Mouse (Mus musculus) MEL (cell line): ENCODE results near the gene Nptxr. TPM values are rescaled to one million over a fixed set of nuclear protein-coding genes. Genes with fewer than 3 reads are reported as not detected.

Experiments
- DNase-seq: peaks from one replicate; pipeline ENCODE4 v3.0.0; 2011; ENCODE audit warnings: low read depth, low spot score
- H3K27ac ChIP-seq: 2 replicates; pipeline ENCODE4 v1.5.1; 2012; ENCODE audit warnings: low read depth, mild to moderate bottlenecking, control low read depth, low read length, moderate library complexity; ENCODE audit not compliant: control insufficient read depth
- H3K27me3 ChIP-seq, 2 experiments: fragments of 150-350 bp in 1 of 2; sonication (generic) in 1 of 2; 2 replicates each; pipeline ENCODE4 v1.6.1; 2012; ENCODE audit warnings: low read length in 2 of 2, mild to moderate bottlenecking in 2 of 2, improper control_type of control experiment in 1 of 2, moderate library complexity in 1 of 2; ENCODE audit not compliant: insufficient read depth in 2 of 2, control insufficient read depth in 1 of 2
- H3K36me3 ChIP-seq, 2 experiments: 2 replicates each; pipeline ENCODE4 v1.6.1; 2012 to 2014; ENCODE audit warnings: low read length in 2 of 2, improper control_type of control experiment in 1 of 2, inconsistent platforms in 1 of 2, mild to moderate bottlenecking in 1 of 2; ENCODE audit not compliant: insufficient read depth in 2 of 2, control insufficient read depth in 1 of 2
- H3K4me1 ChIP-seq, 2 experiments: fragments of 150-350 bp in 1 of 2; sonication (generic) in 1 of 2; 2 replicates each; pipeline ENCODE4 v1.6.1; 2012; ENCODE audit warnings: low read length in 2 of 2, improper control_type of control experiment in 1 of 2, mild to moderate bottlenecking in 1 of 2; ENCODE audit not compliant: insufficient read depth in 2 of 2, control insufficient read depth in 1 of 2
- H3K4me3 ChIP-seq, 2 experiments: fragments of 150-350 bp in 1 of 2; sonication (generic) in 1 of 2; 2 replicates each; pipeline ENCODE4 v1.5.1; 2012; ENCODE audit warnings: low read depth in 2 of 2, low read length in 2 of 2, mild to moderate bottlenecking in 2 of 2, moderate library complexity in 2 of 2, control low read depth in 1 of 2, improper control_type of control experiment in 1 of 2; ENCODE audit not compliant: control insufficient read depth in 1 of 2, insufficient read depth in 1 of 2
- H3K79me2 ChIP-seq: 2 replicates; pipeline ENCODE4 v1.6.1; 2012; ENCODE audit warnings: mild to moderate bottlenecking, low read length, moderate library complexity; ENCODE audit not compliant: control insufficient read depth, poor library complexity, insufficient read depth
- H3K9ac ChIP-seq: 2 replicates; pipeline ENCODE4 v1.6.1; 2012; ENCODE audit warnings: low read depth, mild to moderate bottlenecking, control low read depth, low read length, moderate library complexity; ENCODE audit not compliant: control insufficient read depth, poor library complexity, severe bottlenecking
- H3K9me3 ChIP-seq: fragments of 150-350 bp; sonication (generic); replicated peaks from 2 replicates; pipeline ENCODE4 v1.6.1; 2012; ENCODE audit warnings: mild to moderate bottlenecking, low read length, improper control_type of control experiment, moderate library complexity; ENCODE audit not compliant: insufficient read depth
- CTCF ChIP-seq, 3 experiments: IDR thresholded peaks in 2 of 3; conservative IDR thresholded peaks in 1 of 3; 2 replicates each; pipeline ENCODE4 v1.5.1; 2011 to 2012; ENCODE audit warnings: low read length in 3 of 3, low read depth in 2 of 3, mild to moderate bottlenecking in 2 of 3, improper control_type of control experiment in 1 of 3, inconsistent platforms in 1 of 3, mixed read lengths in 1 of 3, moderate library complexity in 1 of 3; ENCODE audit not compliant: control insufficient read depth in 1 of 3, insufficient read depth in 1 of 3, poor library complexity in 1 of 3, severe bottlenecking in 1 of 3
- E2F4 ChIP-seq: IDR thresholded peaks from 2 replicates; pipeline ENCODE4 v1.6.1; 2011; ENCODE audit warnings: low read depth, low read length, improper control_type of control experiment, borderline replicate concordance
- ELF1 ChIP-seq: IDR thresholded peaks from 2 replicates; pipeline ENCODE4 v1.6.1; 2014; ENCODE audit warnings: low read depth, mild to moderate bottlenecking, inconsistent platforms, low read length, improper control_type of control experiment, moderate library complexity
- ETS1 ChIP-seq: IDR thresholded peaks from 2 replicates; pipeline ENCODE4 v1.6.1; 2012; ENCODE audit warnings: low read depth, mild to moderate bottlenecking, inconsistent platforms, low read length, improper control_type of control experiment, moderate library complexity
- GATA1 ChIP-seq: IDR thresholded peaks from 2 replicates; pipeline ENCODE4 v1.6.1; 2011; ENCODE audit warnings: low read depth, low read length, improper control_type of control experiment
- KAT2A ChIP-seq: conservative IDR thresholded peaks from 2 replicates; pipeline ENCODE4 v1.6.1; 2012; ENCODE audit warnings: low read depth, low read length, improper control_type of control experiment, inconsistent platforms
- MAX ChIP-seq: IDR thresholded peaks from 2 replicates; pipeline ENCODE4 v1.6.1; 2011; ENCODE audit warnings: low read length, improper control_type of control experiment
- MAZ ChIP-seq: IDR thresholded peaks from 2 replicates; pipeline ENCODE4 v1.6.1; 2012; ENCODE audit warnings: low read depth, mild to moderate bottlenecking, inconsistent platforms, low read length, improper control_type of control experiment
- MXI1 ChIP-seq: IDR thresholded peaks from 2 replicates; pipeline ENCODE4 v1.6.1; 2011; ENCODE audit warnings: mild to moderate bottlenecking, low read depth, low read length, improper control_type of control experiment
- POLR2AphosphoS2 ChIP-seq: IDR thresholded peaks from 2 replicates; pipeline ENCODE4 v1.6.1; 2011; ENCODE audit warnings: low read length, improper control_type of control experiment
- POLR2AphosphoS5 ChIP-seq: IDR thresholded peaks from 2 replicates; pipeline ENCODE4 v1.6.1; 2012; ENCODE audit warnings: low read depth, borderline replicate concordance, mild to moderate bottlenecking, inconsistent platforms, low read length, moderate library complexity, mixed read lengths
- SMC3 ChIP-seq: IDR thresholded peaks from 2 replicates; pipeline ENCODE4 v1.6.1; 2011; ENCODE audit warnings: low read depth, low read length, improper control_type of control experiment
- TBP ChIP-seq: IDR thresholded peaks from 2 replicates; pipeline ENCODE4 v1.8.0; 2011; ENCODE audit warnings: low read depth, low read length, improper control_type of control experiment
- USF1 ChIP-seq: IDR thresholded peaks from 2 replicates; pipeline ENCODE4 v1.6.1; 2014; ENCODE audit warnings: low read depth, mild to moderate bottlenecking, inconsistent platforms, low read length, improper control_type of control experiment, moderate library complexity
- ZC3H11A ChIP-seq: IDR thresholded peaks from 2 replicates; pipeline ENCODE4 v1.6.1; 2012; ENCODE audit warnings: low read depth, mild to moderate bottlenecking, inconsistent platforms, low read length, improper control_type of control experiment
- ZKSCAN1 ChIP-seq: IDR thresholded peaks from 2 replicates; pipeline ENCODE4 v1.6.1; 2012; ENCODE audit warnings: low read depth, mild to moderate bottlenecking, inconsistent platforms, low read length, improper control_type of control experiment, moderate library complexity
- ZNF384 ChIP-seq: IDR thresholded peaks from 2 replicates; pipeline ENCODE4 v1.6.1; 2012; ENCODE audit warnings: low read depth, mild to moderate bottlenecking, inconsistent platforms, low read length, improper control_type of control experiment
- polyA plus RNA-seq, 2 experiments: library from polyadenylated mRNA; stranded (reverse) in 1 of 2; unstranded in 1 of 2; fragments of >175 nt in 1 of 2; fragments of >200 nt in 1 of 2; gene quantifications; 2 replicates each; pipeline versions ENCODE4 v1.2.1 to v1.2.4; 2012; ENCODE audit warnings: low replicate concordance in 2 of 2, low read depth in 1 of 2; ENCODE audit not compliant: insufficient read length in 2 of 2, insufficient read depth in 1 of 2, missing spikeins in 1 of 2
- total RNA-seq: library from RNA; depleted of rRNA; stranded (reverse); fragments of 300-350 nt; gene quantifications from 2 replicates; pipeline ENCODE4 v1.2.3, GENCODE M21; 2012

The Nptxr gene
- total and polyA plus RNA-seq, 3 experiments, result 0.04 to 0.33 TPM; not detected in 1

DNA sequence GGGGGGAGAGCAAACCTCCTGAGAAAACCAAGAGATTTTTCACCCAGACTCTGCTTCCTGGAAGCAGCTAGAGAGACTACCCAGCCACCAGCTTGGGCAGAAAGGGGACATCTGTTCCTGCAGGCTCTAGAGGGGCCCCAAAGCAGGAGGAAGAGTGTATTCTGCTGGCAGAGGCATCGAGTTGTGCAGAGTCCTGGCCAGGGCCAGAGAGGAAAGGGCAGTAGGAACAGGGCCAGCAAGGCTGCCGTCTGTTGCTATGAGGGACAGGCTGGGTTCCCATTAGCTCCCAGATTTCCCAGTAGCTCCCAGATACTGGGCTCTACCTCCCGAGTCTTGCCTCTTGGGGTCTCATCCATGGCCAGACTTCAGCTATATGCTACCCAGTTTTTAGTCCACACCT, 5.5 kb upstream of the Nptxr start:
- no peak for DNase-seq
- Histone ChIP-seq H3K27me3 (peaks cover 7% of the 10 kb centered on the region in 2 experiments), H3K36me3 (no peaks in the 10 kb centered on the region), H3K9me3 (no peaks in the 10 kb centered on the region), H3K4me3 (no peak overlapping the region), H3K4me1 (no peaks in the 10 kb centered on the region), H3K9ac (no peak overlapping the region), H3K79me2 (no peaks in the 10 kb centered on the region), H3K27ac (no peak overlapping the region)
- TF ChIP-seq MXI1 (no peak), ETS1 (no peak), MAZ (no peak), POLR2AphosphoS5 (no peak), USF1 (no peak), KAT2A (no peak), SMC3 (no peak), ZKSCAN1 (no peak), E2F4 (no peak), ZNF384 (no peak), ELF1 (no peak)

DNA sequence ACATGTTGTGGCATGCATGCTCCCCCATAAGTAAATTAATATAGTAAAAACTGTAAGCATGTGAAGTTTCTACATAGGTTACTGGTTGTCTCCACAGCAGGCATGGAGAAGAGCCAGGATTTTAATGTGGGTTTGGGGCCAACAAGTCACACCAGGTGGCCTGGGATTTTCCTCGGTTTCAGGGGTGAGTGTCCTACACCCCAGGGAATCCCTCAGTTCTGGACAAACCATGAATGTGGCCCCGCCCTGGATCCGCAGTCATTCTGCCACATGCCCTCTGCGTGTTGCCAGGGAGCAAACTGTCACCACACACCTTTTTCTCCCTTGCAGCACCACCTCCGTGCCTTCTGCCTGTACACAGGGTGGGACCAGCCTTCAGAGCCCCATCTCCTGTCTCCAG, 4.1 kb upstream of the Nptxr start:
- TF ChIP-seq TBP (no peak), MAZ (no peak), ETS1 (no peak), POLR2AphosphoS2 (no peak), MAX (no peak), SMC3 (no peak), ZC3H11A (no peak), GATA1 (no peak), CTCF (IDR thresholded peaks at IDR 0.05 in 2 of 3, conservative IDR thresholded peaks at IDR 0.05 in 1 of 3; ENCODE audit: control insufficient read depth in 1 of 3, insufficient read depth in 1 of 3, low read depth in 2 of 3, low read length in 3 of 3, poor library complexity in 1 of 3, severe bottlenecking in 1 of 3) (no peak)
- no peak overlapping the region for H3K27ac ChIP-seq
- H3K9me3 ChIP-seq, result no peaks in the 10 kb centered on the region
- no peaks in the 10 kb centered on the region for H3K36me3 ChIP-seq
- H3K9ac ChIP-seq, result no peak overlapping the region
- no peak overlapping the region for H3K4me3 ChIP-seq
- no peak for DNase-seq
- H3K27me3 ChIP-seq, result peaks cover 3 to 7% of the 10 kb centered on the region in 2 experiments; a peak in 3 of 4 replicates
- no peaks in the 10 kb centered on the region for H3K79me2 ChIP-seq
- no peaks in the 10 kb centered on the region for H3K4me1 ChIP-seq
